Mouse (Mus musculus) thymus, adult 2 months (tissue): ENCODE results near the gene Hsd17b2. TPM values are rescaled to one million over a fixed set of nuclear protein-coding genes. Genes with fewer than 3 reads are reported as not detected.
"Not testable (repeated sequence)": the region's sequence is repeated elsewhere in the genome, so short reads cannot be mapped to it uniquely, and the experiment has no call there.

ENCODE experiments used
- DNase-seq: peaks from one replicate; pipeline ENCODE4 v3.0.0; 2021
- H3K27ac ChIP-seq: fragments of 200-500 bp; 2 replicates; pipeline ENCODE4 v1.5.1; 2012; ENCODE audit warnings: low read length, control low read depth; ENCODE audit not compliant: control insufficient read depth, insufficient read depth
- H3K27me3 ChIP-seq: fragments of 200-500 bp; 2 replicates; pipeline ENCODE4 v1.6.1; 2012; ENCODE audit warnings: mild to moderate bottlenecking, low read length, moderate library complexity, mixed read lengths; ENCODE audit not compliant: control insufficient read depth, insufficient read depth
- H3K36me3 ChIP-seq: fragments of 200-500 bp; 2 replicates; pipeline ENCODE4 v1.6.1; 2012; ENCODE audit warnings: mild to moderate bottlenecking, low read length, moderate library complexity; ENCODE audit not compliant: control insufficient read depth, insufficient read depth
- H3K4me1 ChIP-seq: fragments of 200-500 bp; replicated peaks from 2 replicates; pipeline ENCODE4 v1.6.1; 2012; ENCODE audit warnings: low read length; ENCODE audit not compliant: control insufficient read depth, insufficient read depth
- H3K4me3 ChIP-seq: fragments of 200-500 bp; 2 replicates; pipeline ENCODE4 v1.5.1; 2012; ENCODE audit warnings: mild to moderate bottlenecking, low read length, control low read depth, moderate library complexity; ENCODE audit not compliant: control insufficient read depth, insufficient read depth
- CTCF ChIP-seq: fragments of 200-500 bp; IDR thresholded peaks from 2 replicates; pipeline ENCODE4 v1.5.1; 2012; ENCODE audit warnings: mild to moderate bottlenecking, control low read depth, low read length, moderate library complexity, borderline replicate concordance; ENCODE audit not compliant: control insufficient read depth, poor library complexity, insufficient read depth; ENCODE audit errors: extremely low read depth
- POLR2A ChIP-seq: fragments of 200-500 bp; IDR thresholded peaks from 2 replicates; pipeline ENCODE4 v1.6.1; 2012; ENCODE audit warnings: mild to moderate bottlenecking, low read length, control low read depth, moderate library complexity; ENCODE audit not compliant: control insufficient read depth, poor library complexity, insufficient read depth; ENCODE audit errors: extremely low read depth
- WGBS: fragments of 180-500 bp; shearing (Covaris S2); methylation state at CpG from one replicate; pipeline ENCODE4 v1.1.7; 2018; 5-methylcytosine and 5-hydroxymethylcytosine counted together
- polyA plus RNA-seq: library from polyadenylated mRNA; depleted of rRNA; stranded (reverse); fragments of >200 nt; gene quantifications from 2 replicates; pipeline ENCODE4 v1.2.3, GENCODE M21; 2012

The Hsd17b2 gene
- polyA plus RNA-seq, 1 experiment, result 0.40 TPM

GRCm38 (mm10) chr8:117728234-117728633, 26.5 kb downstream of the Hsd17b2 start:
- H3K4me1 ChIP-seq, result no peaks in the 10 kb centered on the region
- H3K4me3 ChIP-seq, result no peak overlapping the region
- no peak for TF ChIP-seq CTCF
- no peak for TF ChIP-seq POLR2A
- no peaks in the 10 kb centered on the region for H3K36me3 ChIP-seq
- H3K27me3 ChIP-seq, result no peaks in the 10 kb centered on the region
- 92% methylated on average over 4 of the region's 4 CpGs for WGBS
- no peak overlapping the region for H3K27ac ChIP-seq
- no peak for DNase-seq

DNA sequence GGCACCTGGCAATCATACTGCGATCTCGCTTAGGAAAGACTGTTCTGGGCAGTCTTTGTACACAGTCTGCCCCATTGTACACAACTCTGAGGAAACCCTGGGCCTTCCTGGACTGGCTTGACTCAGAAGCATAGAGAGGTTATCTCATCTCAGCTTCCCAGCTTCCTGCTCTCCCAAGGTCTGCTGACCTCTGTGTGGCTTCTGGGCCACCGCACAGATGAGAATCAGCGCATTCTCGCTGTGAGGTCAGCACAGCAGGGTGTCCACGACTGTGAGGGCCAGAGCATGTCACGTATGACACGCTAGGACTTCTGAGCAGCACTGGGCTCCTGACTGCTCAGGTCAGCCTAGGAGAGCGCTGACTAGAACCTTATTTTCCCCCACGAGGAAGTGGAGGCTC, 29.3 kb downstream of the Hsd17b2 start:
- DNase-seq, result no peak
- TF ChIP-seq POLR2A (no peak), CTCF (no peak)
- 56% methylated on average over 10 of the region's 10 CpGs for WGBS
- no peaks in the 10 kb centered on the region for H3K27me3 ChIP-seq
- no peaks in the 10 kb centered on the region for H3K4me1 ChIP-seq
- H3K27ac ChIP-seq, result no peak overlapping the region
- H3K4me3 ChIP-seq, result no peak overlapping the region
- no peaks in the 10 kb centered on the region for H3K36me3 ChIP-seq

GRCm38 (mm10) chr8:117736657-117737175, 35.0 kb downstream of the Hsd17b2 start:
- no peak for TF ChIP-seq CTCF
- no peak for TF ChIP-seq POLR2A
- H3K4me3 ChIP-seq, result no peak overlapping the region
- 77% methylated on average over 3 of the region's 3 CpGs for WGBS
- H3K4me1 ChIP-seq, result no peaks in the 10 kb centered on the region
- H3K27me3 ChIP-seq, result no peaks in the 10 kb centered on the region
- H3K36me3 ChIP-seq, result no peaks in the 10 kb centered on the region
- no peak for DNase-seq
- no peak overlapping the region for H3K27ac ChIP-seq

- not testable (repeated sequence) for H3K27me3 ChIP-seq, H3K4me3 ChIP-seq, H3K36me3 ChIP-seq, DNase-seq, H3K4me1 ChIP-seq, H3K27ac ChIP-seq
- WGBS, result 95% methylated on average over 1 of the region's 1 CpGs
Measured at GRCm38 (mm10) chr8:117738206-117738605, 36.5 kb downstream of the Hsd17b2 start.

- TF ChIP-seq CTCF, result no peak
- TF ChIP-seq POLR2A, result no peak
- Histone ChIP-seq H3K4me1 (no peaks in the 10 kb centered on the region), H3K27me3 (no peaks in the 10 kb centered on the region), H3K36me3 (no peaks in the 10 kb centered on the region), H3K4me3 (no peak overlapping the region), H3K27ac (no peak overlapping the region)
- 82% methylated on average over 5 of the region's 5 CpGs for whole genome bisulfite sequencing
- DNase-seq, result no peak
Measured at GRCm38 (mm10) chr8:117740387-117740998, 38.8 kb downstream of the Hsd17b2 start.

DNA sequence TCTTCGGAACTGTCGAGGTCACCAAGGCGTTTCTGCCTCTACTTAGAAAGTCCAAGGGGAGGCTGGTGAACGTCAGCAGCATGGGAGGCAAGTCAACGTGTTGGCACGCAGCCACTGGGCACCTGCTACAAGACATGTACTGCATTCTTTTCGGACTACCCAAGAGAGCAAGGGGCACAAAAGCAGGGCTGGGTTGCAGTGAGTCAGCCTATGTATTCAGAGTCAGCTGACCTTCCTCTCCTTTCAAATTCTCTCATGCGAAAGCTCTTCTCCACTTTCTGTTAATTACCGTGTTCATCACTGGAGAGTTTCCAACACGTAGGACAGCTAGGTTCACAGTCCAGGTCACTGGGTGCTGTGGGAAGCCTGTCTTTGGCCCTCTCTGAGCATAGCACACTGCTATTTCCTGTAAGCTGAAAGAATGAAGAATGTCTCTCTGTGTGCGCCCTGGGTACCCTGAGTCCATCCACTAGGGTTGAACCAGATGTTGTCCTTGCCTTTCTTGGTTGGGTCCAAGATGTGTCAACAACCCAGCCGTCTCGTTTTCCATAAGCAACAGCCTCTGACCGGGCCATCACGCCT, 40.8 kb downstream of the Hsd17b2 start:
- TF ChIP-seq CTCF (no peak), POLR2A (no peak)
- Histone ChIP-seq H3K27ac (no peak overlapping the region), H3K36me3 (no peaks in the 10 kb centered on the region), H3K27me3 (no peaks in the 10 kb centered on the region), H3K4me3 (no peak overlapping the region), H3K4me1 (no peaks in the 10 kb centered on the region)
- WGBS, result 86% methylated on average over 15 of the region's 15 CpGs
- no peak for DNase-seq

- no peak overlapping the region for H3K4me3 ChIP-seq
Measured at GRCm38 (mm10) chr8:117746651-117747050, 44.9 kb downstream of the Hsd17b2 start.

More at GRCm38 (mm10) chr8:117746651-117747050, 44.9 kb downstream of the Hsd17b2 start:
- TF ChIP-seq CTCF, result no peak
- TF ChIP-seq POLR2A, result no peak
- Histone ChIP-seq H3K27ac (no peak overlapping the region), H3K4me1 (no peaks in the 10 kb centered on the region), H3K27me3 (no peaks in the 10 kb centered on the region), H3K36me3 (no peaks in the 10 kb centered on the region)
- WGBS, result 94% methylated on average over 5 of the region's 5 CpGs
- DNase-seq, result no peak
